Mouse (Mus musculus) T-helper 2 cell (primary cell): ENCODE results near the gene Metap2.

ENCODE experiments used
- in situ Hi-C: fragments of 300-600 bp; cut with MboI, MseI; formaldehyde crosslinking; loops from one replicate; pipeline ENCODE4 v1.15.1; 2025; ENCODE audit warnings: high pct_unique_total_duplicates

Gene Metap2

DNA sequence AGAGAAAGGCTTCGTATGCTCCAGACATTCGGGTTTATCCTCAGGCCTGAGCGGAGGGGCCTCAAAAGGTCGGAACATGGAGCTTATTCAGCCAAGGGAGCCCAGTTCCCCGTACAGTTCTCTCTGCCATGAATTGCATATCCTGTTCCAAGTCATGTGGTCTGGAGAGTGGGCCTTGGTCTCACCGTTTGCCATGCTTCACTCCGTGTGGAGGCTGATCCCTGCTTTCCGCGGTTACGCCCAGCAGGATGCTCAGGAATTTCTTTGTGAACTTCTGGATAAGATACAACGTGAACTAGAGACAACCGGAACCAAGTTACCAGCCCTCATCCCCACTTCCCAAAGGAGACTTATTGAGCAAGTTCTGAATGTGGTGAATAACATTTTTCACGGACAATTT, 50.2 kb downstream of the Metap2 start:
- in situ Hi-C loops, result no loop called here

GRCm38 (mm10) chr10:93835115-93835514, 61.8 kb downstream of the Metap2 start:
- in situ Hi-C loops, result loop anchor here (10.0 kb wide), 1 partner anchor 110 kb away; no protein-coding TSS in a partner anchor

DNA sequence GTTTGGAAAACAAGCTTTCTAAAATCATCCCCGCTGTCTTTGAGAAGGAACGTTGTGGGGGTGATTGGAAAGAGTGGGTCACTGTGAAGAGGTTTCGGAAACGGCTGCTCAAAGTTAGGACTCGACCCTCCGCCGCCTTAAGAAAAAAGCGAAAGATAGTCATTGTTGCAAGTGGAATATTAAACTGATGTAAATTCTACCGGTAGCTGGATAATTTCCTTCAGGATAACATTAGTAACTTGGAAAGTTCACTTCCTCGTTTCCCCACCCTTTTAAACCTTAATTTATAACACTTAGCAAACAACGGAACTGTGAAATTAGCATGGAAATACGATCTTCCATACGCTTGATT, 62.5 kb downstream of the Metap2 start:
- in situ Hi-C loops, result loop anchor here (10.0 kb wide), 1 partner anchor 110 kb away; no protein-coding TSS in a partner anchor

GRCm38 (mm10) chr10:93833699-93834393, 63.0 kb downstream of the Metap2 start:
- in situ Hi-C loops, result loop anchor here (10.0 kb wide), 1 partner anchor 111 kb away; no protein-coding TSS in a partner anchor

DNA sequence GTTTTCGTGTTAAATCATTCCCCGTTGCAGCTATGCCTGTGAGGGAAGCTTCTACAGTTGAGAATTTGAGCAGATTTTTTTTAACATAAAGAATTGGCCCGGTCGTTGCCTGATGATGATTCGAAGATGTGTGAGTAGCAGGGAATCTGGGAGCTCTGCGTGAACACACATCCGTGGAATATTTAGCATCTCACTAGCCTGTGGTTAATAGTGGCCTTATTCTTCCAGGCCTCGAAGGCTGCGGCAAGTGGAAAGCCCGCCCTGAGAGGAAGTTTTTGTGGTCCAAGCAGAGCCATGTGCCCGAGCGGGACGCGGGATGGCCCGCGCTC, 63.6 kb downstream of the Metap2 start:
- in situ Hi-C loops, result loop anchor here (10.0 kb wide), 1 partner anchor 111 kb away; no protein-coding TSS in a partner anchor

- in situ Hi-C loops, result loop anchor here (10.0 kb wide), 1 partner anchor 112 kb away; no protein-coding TSS in a partner anchor
Observed at GRCm38 (mm10) chr10:93832811-93833210, 64.1 kb downstream of the Metap2 start.

- in situ Hi-C loops, result loop anchor here (10.0 kb wide), 1 partner anchor 113 kb away; no protein-coding TSS in a partner anchor
Observed at GRCm38 (mm10) chr10:93831730-93832574, 64.9 kb downstream of the Metap2 start.

DNA sequence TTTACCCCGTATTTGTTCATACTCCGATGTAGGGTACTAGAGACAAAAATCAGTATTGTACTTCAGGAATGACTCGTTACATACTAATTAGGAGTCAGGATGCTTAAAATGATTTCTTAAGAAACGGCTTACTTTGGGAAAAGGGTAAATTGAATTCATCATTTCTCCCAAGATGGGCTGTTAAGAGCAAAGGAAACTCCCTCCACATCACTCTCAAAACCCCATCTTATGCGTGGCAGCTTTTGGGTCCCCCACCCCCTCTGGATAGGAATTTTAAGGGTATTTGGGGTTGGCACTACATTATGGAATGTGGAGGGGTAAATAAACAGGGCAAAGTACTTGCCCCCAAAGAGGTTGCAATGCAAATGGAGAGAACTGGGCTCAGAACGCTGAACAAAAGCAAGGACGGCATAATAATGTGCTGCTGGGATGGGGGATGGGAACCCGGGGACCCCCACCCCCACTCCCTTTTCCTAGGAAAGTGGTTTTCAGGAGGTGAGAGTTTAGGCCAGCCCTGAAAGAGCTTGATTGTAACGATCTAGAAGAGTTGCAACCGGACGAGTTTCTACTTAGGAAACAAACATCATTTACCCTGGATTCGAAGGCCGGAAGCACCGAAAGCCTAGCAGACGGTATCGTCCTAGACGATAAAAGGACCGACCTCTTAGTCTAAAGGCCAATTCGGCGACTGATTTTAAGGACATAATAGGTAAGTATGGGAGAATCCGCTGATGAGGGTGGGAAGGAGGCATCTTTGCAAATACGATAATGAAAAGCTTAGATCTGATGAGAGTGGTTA, 65.8 kb downstream of the Metap2 start, which contains the start of gene Usp44:
TSS of gene Usp44 (plus strand) at position 625 of the 799 bp plus-strand sequence.
- in situ Hi-C loops, result loop anchor here (10.0 kb wide), 1 partner anchor 114 kb away; no protein-coding TSS in a partner anchor

GRCm38 (mm10) chr10:93829898-93830831, 66.7 kb downstream of the Metap2 start:
- in situ Hi-C loops, result loop anchor here (10.0 kb wide), 1 partner anchor 115 kb away; no protein-coding TSS in a partner anchor

DNA sequence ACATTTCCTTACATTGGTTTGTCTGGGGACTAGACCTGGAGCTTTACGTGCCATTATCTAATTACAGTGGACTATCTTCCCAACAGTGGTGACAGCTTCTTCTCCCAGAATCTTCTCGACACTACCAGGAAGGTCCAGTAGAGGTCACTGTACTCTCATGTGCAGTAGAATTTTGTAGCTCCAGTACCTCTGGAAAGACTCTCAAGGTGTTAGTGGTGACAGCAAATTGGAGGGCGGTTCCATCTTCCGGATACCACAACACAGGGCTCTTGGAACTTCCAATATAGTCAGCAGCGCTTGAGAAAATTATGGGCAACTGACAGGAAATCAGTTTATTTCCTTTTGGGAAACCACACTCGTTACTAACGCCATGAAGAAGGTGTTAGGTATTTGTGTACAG, 78.2 kb downstream of the Metap2 start:
- in situ Hi-C loops, result loop anchor here (5.0 kb wide), 1 partner anchor 294 kb away; no protein-coding TSS in a partner anchor

- in situ Hi-C loops, result no loop called here
Observed at GRCm38 (mm10) chr10:93813755-93814154, 83.1 kb downstream of the Metap2 start.

DNA sequence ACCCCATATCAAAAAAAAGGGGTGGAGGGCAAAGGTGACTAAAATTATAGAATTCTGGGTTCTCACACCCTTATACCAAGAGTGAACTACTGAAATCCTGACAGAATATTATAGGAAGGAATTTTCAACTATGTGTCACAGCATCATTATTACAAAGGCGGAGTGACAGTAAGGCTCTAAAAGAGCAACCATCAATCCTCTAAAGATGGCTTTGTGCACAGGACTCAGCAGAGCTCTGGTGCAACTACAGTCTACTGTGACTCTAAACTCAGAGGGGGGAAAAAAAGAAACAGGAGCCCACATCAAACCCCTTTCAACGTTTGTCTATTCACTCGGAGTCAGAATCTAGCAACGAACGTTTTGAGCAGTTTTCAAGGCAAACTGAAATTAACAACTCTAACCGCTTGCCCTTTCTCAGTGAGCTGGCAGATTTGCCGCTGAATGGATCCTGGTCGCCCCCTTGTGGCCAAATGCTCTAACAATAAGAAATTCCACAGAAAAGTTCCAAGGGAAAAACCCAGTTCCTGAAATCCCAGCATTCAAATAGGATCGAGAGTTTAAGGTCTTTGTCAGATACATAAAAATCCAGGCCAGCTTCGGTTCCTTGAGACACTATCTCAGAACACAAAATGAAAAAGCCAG, 84.0 kb downstream of the Metap2 start:
- in situ Hi-C loops, result no loop called here

DNA sequence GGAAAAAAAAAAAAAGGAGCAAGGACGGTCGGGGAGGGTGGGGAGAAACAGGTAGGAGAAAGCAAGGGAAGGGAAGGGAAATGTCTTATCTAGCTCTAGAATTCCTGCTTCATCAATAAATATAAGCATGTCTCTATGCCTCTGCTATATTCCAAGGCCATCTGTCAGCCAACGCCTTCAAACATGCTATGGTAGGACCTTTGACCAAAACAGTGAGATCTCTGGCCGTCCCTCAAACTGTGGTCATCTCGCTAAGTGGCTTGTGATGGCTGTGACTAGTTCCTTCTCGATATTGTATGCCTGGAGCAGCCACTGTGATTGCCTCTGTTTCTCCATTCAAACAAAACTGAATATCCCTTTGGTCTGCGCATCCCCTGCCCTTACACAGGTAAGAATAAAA, 84.8 kb downstream of the Metap2 start:
- in situ Hi-C loops, result no loop called here

- in situ Hi-C loops, result no loop called here
Observed at GRCm38 (mm10) chr10:93810590-93811185, 86.2 kb downstream of the Metap2 start.

GRCm38 (mm10) chr10:93809438-93809837, 87.5 kb downstream of the Metap2 start:
- in situ Hi-C loops, result loop anchor here (10.0 kb wide), 1 partner anchor 205 kb away; no protein-coding TSS in a partner anchor
